Mouse (Mus musculus) layer of hippocampus, postnatal 10 days (tissue): ENCODE data around the gene Fam205a1. TPM values are rescaled to one million over a fixed set of nuclear protein-coding genes. Genes with fewer than 3 reads are reported as not detected.
"Not testable (repeated sequence)": the region's sequence is repeated elsewhere in the genome, so short reads cannot be mapped to it uniquely, and the experiment has no call there.

Experiments used
- DNase-seq, 2 experiments: peaks; one replicate each; pipeline ENCODE4 v3.0.0; 2021; ENCODE audit warnings: low spot score in 2 of 2
- long read RNA-seq: library from polyadenylated mRNA; stranded (forward); transcript quantifications from one replicate; pipeline ENCODE4 v2.0.0, GENCODE M21; 2023
- total RNA-seq, 2 experiments: library from RNA; stranded (reverse); gene quantifications; 2 replicates each; pipeline ENCODE4 v1.2.3; 2021

Gene Fam205a1
- under 1 TPM in 1 of 2 experiments, not detected in 1; 0.22 TPM for total RNA-seq
- long read RNA-seq = 0 reads

GRCm38 (mm10) chr4:42853788-42854187, at the start of gene Fam205a1:
Gene Fam205a1 (minus strand): TSS chr4:42853888.
- not testable (repeated sequence) for DNase-seq

- DNase-seq = no peak
Measured at GRCm38 (mm10) chr4:42902730-42903129, 49.0 kb upstream of the Fam205a1 start.

- DNase-seq = peak in 1 of 2 experiments; percentile 35
Measured at GRCm38 (mm10) chr4:42902174-42902573, 48.5 kb upstream of the Fam205a1 start.

- DNase-seq = peak in 1 of 2 experiments; percentile 26
Measured at GRCm38 (mm10) chr4:42900878-42901277, 47.2 kb upstream of the Fam205a1 start.

GRCm38 (mm10) chr4:42898914-42899313, 45.2 kb upstream of the Fam205a1 start:
- no peak for DNase-seq

- DNase-seq = no peak
Measured at GRCm38 (mm10) chr4:42895118-42895517, 41.4 kb upstream of the Fam205a1 start.

- DNase-seq = no peak
Measured at GRCm38 (mm10) chr4:42891176-42891575, 37.5 kb upstream of the Fam205a1 start.

GRCm38 (mm10) chr4:42888806-42889205, 35.1 kb upstream of the Fam205a1 start:
- DNase-seq = no peak

GRCm38 (mm10) chr4:42886926-42887325, 33.2 kb upstream of the Fam205a1 start:
- DNase-seq = no peak

GRCm38 (mm10) chr4:42880677-42880948, 26.9 kb upstream of the Fam205a1 start:
- no peak for DNase-seq

- DNase-seq = no peak
Measured at GRCm38 (mm10) chr4:42879829-42880676, 26.4 kb upstream of the Fam205a1 start.

GRCm38 (mm10) chr4:42877657-42878056, 24.0 kb upstream of the Fam205a1 start:
- DNase-seq = no peak

GRCm38 (mm10) chr4:42876586-42877291, 23.1 kb upstream of the Fam205a1 start:
- peak; percentile 53 to 69 for DNase-seq

- DNase-seq = no peak
Measured at GRCm38 (mm10) chr4:42874134-42874533, 20.4 kb upstream of the Fam205a1 start, which contains the start of gene Fam205c. Gene Fam205c (minus strand): TSS chr4:42874234.

GRCm38 (mm10) chr4:42872746-42873435, 19.2 kb upstream of the Fam205a1 start:
- no peak for DNase-seq

- DNase-seq = no peak
Measured at GRCm38 (mm10) chr4:42872151-42872550, 18.5 kb upstream of the Fam205a1 start.

- no peak for DNase-seq
Measured at GRCm38 (mm10) chr4:42870748-42871147, 17.1 kb upstream of the Fam205a1 start.

GRCm38 (mm10) chr4:42868193-42868592, 14.5 kb upstream of the Fam205a1 start:
- DNase-seq = no peak

- no peak for DNase-seq
Measured at GRCm38 (mm10) chr4:42867390-42867789, 13.7 kb upstream of the Fam205a1 start.

GRCm38 (mm10) chr4:42863487-42863886, 9.8 kb upstream of the Fam205a1 start:
- not testable (repeated sequence) for DNase-seq

- not testable (repeated sequence) for DNase-seq
Measured at GRCm38 (mm10) chr4:42860483-42860882, 6.8 kb upstream of the Fam205a1 start.

- DNase-seq = not testable (repeated sequence)
Measured at GRCm38 (mm10) chr4:42856671-42857070, 3.0 kb upstream of the Fam205a1 start, which contains the start of gene Gm12394. Gene Gm12394 (minus strand): TSS chr4:42856771.
